Mouse (Mus musculus) gastrocnemius, postnatal 4 days (tissue): ENCODE results near the gene Oas1e. TPM values are rescaled to one million over a fixed set of nuclear protein-coding genes. Genes with fewer than 3 reads are reported as not detected.
A peak's percentile ranks its signal among the peaks of the same experiment; 100 is the strongest.

Source experiments
- DNase-seq, 2 experiments: peaks; one replicate each; pipeline ENCODE4 v3.0.0; 2021 to 2022; ENCODE audit warnings: low spot score in 2 of 2, mixed read lengths in 2 of 2
- total RNA-seq, 2 experiments: library from RNA; stranded (reverse); gene quantifications; 2 replicates each; pipeline ENCODE4 v1.2.3; 2021

Oas1e gene
- total RNA-seq, 2 experiments from 2014 or later: not detected

DNA sequence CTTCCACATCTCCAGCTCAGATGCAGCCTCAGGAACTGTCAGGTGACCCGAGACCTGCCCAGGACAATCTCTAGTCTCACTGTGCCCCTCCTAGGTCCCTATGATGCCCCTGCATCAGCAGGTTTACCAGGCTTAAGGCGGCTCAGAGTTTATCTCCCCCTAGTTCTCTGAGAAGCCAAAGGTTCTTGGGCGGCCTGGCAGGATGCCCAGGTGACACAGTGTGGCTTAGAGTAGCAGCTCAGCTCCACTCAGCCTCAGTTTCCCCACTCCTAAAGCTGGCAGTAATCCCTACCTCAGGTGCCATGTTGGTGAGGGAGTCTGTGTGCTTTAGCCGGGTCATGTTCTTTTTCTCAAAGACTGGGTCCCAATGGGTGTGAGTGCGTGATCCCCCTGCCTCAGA, 18.5 kb downstream of the Oas1e start:
- DNase-seq: no peak

DNA sequence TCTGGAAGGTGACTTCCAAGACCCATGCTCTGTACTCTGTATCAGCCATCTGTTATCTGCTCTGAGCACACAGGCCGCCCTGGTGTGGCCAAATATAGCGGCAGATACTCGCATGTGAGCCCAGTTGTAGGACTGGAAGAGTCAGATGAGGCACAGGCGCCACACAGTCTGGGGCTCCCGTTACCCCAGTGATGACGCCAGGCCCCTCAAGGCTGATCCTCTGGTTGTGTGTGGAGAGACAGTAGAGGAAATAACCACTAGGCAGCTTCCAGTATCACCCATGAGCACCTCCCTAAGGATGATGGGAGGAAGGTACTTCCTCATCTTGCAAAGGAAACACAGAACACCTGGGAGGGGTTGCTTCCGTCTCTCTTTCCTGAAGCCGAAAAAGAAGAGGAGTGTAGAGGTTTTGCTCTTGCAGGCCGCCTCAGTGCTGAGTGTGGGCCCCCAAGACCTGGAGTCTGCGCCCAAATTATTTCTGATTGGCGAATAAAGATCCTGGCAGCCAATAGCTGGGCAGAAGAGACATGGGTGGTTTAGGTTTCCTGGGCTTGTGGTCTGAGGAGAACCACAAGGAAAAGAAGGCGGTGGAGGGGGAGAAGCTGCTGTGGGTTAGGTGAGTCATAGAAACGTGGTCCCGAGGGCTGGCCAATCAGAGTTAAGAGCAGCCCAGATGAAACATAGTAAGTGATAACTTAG, 19.9 kb downstream of the Oas1e start:
- DNase-seq: no peak

DNA sequence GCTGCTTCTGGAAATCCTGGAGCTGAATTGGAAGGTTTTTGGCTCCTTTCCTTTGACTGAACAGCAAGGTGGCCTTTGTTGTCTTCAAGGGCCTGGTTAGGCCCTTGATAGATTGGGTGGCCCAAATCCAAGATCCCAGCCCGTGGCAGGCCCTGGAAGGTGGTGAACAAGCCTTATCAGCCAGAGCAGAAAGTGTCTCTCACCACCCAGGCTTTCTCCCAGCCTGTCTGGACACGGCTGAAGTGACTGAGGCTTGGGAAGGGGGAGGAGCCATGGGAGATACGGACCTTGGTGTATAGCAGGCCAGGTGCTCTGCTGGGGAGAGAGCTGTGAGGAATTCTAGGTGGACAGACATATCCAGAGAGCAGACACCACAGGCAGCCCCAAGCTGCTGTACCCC, 25.9 kb downstream of the Oas1e start:
- DNase-seq: no peak

DNA sequence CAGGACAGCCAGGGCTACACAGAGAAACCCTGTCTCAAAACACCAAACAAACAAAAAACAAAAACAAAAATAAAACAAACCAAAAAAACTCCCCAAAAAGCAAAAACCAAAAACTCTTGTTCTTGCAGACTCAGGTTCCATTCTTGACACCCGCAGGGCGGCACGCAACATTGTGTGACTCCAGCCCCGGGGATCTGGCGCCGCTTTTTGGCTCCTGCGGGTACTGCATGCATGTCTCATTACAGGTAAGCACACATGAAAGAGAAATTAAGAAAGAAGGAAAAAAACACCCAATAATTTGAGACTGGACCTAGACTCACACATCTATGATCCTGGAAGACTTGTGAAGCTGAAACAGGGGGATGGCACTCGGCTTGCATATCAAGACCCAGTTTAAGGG, 30.3 kb downstream of the Oas1e start:
- DNase-seq: no peak

DNA sequence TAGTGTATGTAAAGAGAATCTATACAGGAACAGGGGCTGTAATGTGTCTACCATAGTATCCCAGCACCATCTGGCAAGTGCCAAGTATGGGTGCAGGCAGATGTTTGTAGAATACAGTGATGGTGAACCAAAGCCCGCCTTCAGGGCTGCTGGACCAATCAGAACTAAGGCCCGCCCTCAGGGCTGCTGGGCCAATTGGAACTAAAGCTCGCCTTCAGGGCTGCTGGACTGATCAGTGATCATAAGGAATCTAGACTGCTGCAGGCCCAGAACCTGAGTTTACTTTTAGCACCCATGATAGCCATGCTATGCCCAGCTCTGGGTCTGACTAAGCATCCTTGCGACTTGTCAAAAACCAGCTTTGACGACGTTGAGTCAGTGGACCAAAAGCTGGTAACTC, 33.4 kb downstream of the Oas1e start:
- DNase-seq: no peak

DNA sequence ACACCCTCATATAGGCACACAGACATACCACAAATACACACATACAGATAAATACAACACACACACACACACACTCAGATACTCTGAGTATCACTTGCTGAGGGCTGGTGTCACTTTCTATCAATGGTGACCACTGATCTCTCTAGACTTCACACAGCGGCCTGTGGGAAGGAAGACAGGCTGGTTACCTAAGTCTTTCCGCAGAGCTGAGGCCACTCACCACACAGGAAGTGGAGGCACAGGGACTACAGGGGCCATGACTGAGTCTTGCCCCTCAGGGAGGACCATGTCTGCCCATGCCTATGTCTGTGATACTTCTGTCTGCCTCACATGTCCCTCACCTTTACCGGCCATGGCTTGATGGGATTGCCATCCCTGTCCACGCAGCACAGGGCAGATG, 41.1 kb downstream of the Oas1e start:
- no peak for DNase-seq

DNA sequence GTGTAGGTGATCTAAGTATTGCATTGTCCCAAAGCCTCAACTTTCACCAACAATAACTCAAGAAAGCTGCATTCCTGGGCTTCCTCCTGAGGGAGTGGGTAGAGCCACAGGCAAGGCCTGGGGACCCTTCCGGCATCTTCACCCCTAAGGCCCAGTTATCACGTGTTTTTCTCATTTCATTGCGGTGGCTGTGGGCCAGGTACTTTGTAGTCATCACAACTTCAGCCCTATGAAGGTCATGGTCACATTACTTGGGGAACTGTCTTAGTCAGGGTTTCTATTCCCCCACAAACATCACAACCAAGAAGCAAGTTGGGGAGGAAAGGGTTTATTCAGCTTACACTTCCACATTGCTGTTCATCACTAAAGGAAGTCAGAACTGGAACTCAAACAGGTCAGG, 42.5 kb downstream of the Oas1e start:
- no peak for DNase-seq

DNA sequence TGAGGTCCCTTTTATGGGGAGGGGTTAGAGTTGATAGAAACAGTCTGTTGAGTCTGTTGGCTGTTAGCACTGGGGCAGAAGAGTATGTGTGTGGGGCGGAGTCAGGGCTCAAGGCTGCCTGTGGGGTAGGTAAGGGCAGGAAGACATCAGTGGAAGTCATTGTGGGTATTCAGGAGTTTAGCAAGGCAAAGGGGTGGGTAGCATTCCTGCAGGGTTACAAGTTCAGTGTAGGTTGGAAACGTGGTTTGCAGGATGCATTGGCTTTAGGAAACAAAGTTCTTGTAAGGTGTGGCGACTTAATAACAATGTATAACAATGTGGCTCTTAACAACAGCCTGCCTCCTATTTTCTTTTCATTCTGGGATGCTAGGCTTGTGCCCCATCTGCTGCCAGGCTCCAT, 44.1 kb downstream of the Oas1e start:
- no peak for DNase-seq

DNA sequence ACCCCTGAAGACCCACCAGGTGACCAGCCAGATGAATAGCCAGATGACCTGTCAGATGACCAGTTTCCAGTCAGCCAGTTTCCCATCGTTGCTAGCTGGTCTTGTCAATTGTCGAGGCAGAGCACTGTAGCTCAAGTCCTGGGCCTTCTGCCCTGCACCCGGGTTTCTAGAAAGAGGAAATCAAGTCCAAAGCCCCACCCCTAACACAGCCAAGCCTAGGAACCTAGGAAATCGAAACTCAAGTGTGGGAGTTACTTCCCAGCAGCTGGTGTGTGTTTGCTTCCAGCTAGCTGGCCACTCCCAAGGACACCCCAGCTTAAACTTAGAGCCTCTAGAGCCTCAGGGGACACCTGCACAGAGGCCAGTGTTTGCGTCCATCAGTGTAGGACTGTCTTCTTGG, 45.6 kb downstream of the Oas1e start, which contains the start of gene Oas2:
Gene Oas2 (minus strand): TSS at position 166 of the 400 bp plus-strand sequence.
- DNase-seq: no peak

DNA sequence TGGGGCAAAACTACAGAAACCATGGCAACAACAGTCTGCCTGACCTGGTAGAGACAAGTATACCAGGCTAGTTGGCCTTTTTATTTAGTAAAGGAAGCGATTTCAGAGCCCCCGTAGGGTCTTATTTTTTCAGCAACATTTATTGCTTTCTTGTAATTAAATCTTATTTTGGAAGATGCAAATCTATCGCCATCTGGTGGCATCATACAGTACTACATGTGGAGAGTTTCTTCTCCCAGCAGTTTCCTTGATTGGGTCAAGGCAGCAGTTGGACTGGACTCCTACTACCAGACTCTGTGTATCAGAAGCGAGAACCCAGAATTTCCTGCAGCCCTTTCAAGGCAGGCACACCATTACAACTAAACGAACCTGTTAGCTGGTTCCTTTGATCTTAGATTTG, 48.9 kb downstream of the Oas1e start:
- DNase-seq: peak in 1 of 2 experiments; percentile 41

DNA sequence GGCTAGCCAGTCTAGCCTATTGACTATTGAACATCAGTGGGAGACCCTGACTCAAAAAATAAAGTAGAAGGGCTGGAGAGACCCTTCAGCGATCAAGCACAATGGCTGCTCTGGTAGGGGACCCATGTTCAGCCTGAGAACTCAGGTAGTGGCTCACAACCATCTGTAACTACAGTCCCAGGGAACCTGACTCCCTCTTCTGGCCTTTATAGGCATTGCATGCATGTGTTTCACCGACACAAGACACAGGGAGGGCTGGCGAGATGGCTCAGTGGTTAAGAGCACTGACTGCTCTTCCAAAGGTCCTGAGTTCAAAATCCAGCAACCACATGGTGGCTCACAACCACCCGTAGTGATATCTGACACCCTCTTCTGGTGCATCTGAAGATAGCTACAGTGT, 53.2 kb downstream of the Oas1e start:
- no peak for DNase-seq

Other genes with a start within 250 kb of the Oas1e start
- 10 to 100 TPM; 77.7 to 81.3 TPM for gene Tpcn1, start 206.9 kb downstream of the Oas1e start, total RNA-seq
- gene Iqcd, start 206.5 kb downstream of the Oas1e start, total RNA-seq: under 1 TPM; 0.16 to 0.37 TPM
- 1 to 10 TPM; 6.1 to 7.2 TPM for gene Rita1, start 182.9 kb downstream of the Oas1e start, total RNA-seq
- 10 to 100 TPM; 28.5 to 29.5 TPM for gene Ddx54, start 182.8 kb downstream of the Oas1e start, total RNA-seq
- gene Cfap73, start 161.3 kb downstream of the Oas1e start, total RNA-seq: not detected
- not detected for gene Rasal1, start 146.7 kb downstream of the Oas1e start, total RNA-seq
- gene Dtx1, start 83.6 kb downstream of the Oas1e start, total RNA-seq: 1 to 10 TPM in 1 of 2 experiments, under 1 TPM in 1; 0.98 to 1.9 TPM
- under 1 TPM; 0.23 to 0.25 TPM for gene Oas2, start 45.7 kb downstream of the Oas1e start, total RNA-seq
- gene Oas3, start 17.9 kb downstream of the Oas1e start, total RNA-seq: not detected
- under 1 TPM; 0.23 to 0.42 TPM for gene Oas1c, start 17.0 kb upstream of the Oas1e start, total RNA-seq
- not detected for gene Oas1f, start 51.8 kb upstream of the Oas1e start, total RNA-seq
- gene Oas1h, start 65.9 kb upstream of the Oas1e start, total RNA-seq: not detected
- gene Oas1g, start 92.1 kb upstream of the Oas1e start, total RNA-seq: not detected
- under 1 TPM; 0.22 to 0.36 TPM for gene Oas1a, start 112.0 kb upstream of the Oas1e start, total RNA-seq
- not detected for gene Oas1d, start 119.0 kb upstream of the Oas1e start, total RNA-seq
- under 1 TPM in 1 of 2 experiments, not detected in 1; 0.27 TPM for gene Rph3a, start 214.6 kb upstream of the Oas1e start, total RNA-seq